Mouse (Mus musculus): ENCODE results near the gene Ctse. TPM values are rescaled to one million over a fixed set of nuclear protein-coding genes. Genes with fewer than 3 reads are reported as not detected.

Ctse gene
- total and polyA plus RNA-seq, 2 experiments from 2014 or later = 0.27 to 5.2 TPM

DNA sequence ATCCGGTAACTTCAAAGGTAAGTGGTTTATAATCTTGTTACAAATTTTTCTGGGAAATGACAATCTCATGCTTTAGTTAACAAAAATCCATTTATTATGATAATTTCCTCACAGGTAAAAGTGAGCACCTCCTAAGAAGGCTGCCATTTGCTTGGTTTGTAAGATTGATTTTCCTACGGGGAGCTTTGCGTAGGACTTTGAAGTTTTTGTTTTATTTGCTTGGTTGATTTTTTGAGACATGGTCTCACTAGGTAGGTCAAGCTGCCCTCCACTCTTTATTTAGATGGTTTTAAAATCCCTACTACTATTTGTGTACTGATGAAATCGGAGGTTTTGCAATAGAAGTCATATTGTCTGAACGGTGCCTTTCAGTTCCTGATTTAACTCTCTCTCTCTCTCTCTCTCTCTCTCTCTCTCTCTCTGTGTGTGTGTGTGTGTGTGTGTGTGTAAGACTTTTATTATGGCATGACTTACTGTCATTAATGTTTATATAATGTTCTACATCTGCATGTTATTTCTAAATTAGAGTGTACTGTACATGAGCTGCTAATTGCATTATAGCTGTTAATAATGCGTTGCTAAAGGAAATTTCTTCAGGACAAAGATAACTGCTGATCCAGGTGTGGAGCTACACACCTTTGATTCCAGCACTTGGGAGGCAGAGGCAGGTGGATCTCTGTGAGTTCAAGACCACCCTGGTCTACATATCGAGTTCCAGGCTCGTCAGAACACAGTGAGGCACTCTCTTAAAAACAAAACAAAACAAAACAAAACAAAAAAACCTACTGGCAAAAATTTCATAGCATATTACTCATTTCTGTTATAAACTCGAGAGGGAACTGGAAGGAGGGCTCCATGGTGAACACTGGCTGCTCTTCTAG is 675 bp downstream of the Ctse start:
- Histone ChIP-seq H3K9me3 (replicated peaks; ENCODE audit: control insufficient read depth, low read length) (no peaks in the 10 kb centered on the region), H3K36me3 (replicated peaks; ENCODE audit: control insufficient read depth, insufficient read depth, low read length) (no peaks in the 10 kb centered on the region), H3K4me2 (ENCODE audit: low read depth, low read length) (no peak overlapping the region), H3K27me3 (ENCODE audit: control insufficient read depth, insufficient read depth, low read length) (no peaks in the 10 kb centered on the region), H3K27ac (ENCODE audit: low read depth) (peak overlapping the region; percentile 41; the same call in 1 of the 2 replicates), H3K9ac (replicated peaks; ENCODE audit: low read depth, low read length) (no peak overlapping the region), H3K4me3 (ENCODE audit: low read depth, low read length) (peak overlapping the region; percentile 15; the same call in 1 of the 2 replicates), H3K4me1 (ENCODE audit: control insufficient read depth, insufficient read depth) (no peaks in the 10 kb centered on the region)
- DNase-seq (ENCODE audit: low spot score) = no peak
- no peak for TF ChIP-seq EP300 (IDR thresholded peaks at IDR 0.05; ENCODE audit: low read depth)
- 82% methylated on average over 9 of the region's 9 CpGs for WGBS
- ATAC-seq (ENCODE audit: insufficient read depth, low read depth) = no peak

DNA sequence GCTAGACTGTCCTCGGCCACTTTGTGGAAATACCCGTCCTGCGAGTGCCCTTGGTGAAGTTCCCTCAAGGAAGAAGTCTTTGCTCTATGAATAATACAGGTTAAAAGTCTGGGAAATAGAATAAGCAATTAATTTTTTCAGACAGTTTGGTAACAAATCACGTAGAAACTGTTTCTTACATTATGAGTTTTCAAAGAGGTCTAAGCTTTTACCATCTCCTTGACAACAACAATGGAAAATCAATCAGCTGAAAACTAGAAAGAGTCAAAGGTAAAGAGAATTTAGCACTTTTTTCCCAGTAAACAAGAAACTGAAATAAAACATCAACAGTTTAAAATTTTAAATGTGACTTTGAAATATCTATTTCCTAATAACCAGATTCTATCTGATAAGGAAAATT is 2.0 kb downstream of the Ctse start:
- ATAC-seq (ENCODE audit: insufficient read depth, low read depth) = no peak
- no peaks in the 10 kb centered on the region for H3K4me1 ChIP-seq (ENCODE audit: control insufficient read depth, insufficient read depth)
- WGBS = 88% methylated on average over 4 of the region's 4 CpGs
- H3K4me3 ChIP-seq (ENCODE audit: low read depth, low read length) = no peak overlapping the region
- H3K27ac ChIP-seq (ENCODE audit: low read depth) = no peak overlapping the region
- no peaks in the 10 kb centered on the region for H3K27me3 ChIP-seq (ENCODE audit: control insufficient read depth, insufficient read depth, low read length)
- H3K36me3 ChIP-seq (replicated peaks; ENCODE audit: control insufficient read depth, insufficient read depth, low read length) = no peaks in the 10 kb centered on the region
- H3K9ac ChIP-seq (replicated peaks; ENCODE audit: low read depth, low read length) = no peak overlapping the region
- DNase-seq (ENCODE audit: low spot score) = no peak
- no peak overlapping the region for H3K4me2 ChIP-seq (ENCODE audit: low read depth, low read length)
- TF ChIP-seq EP300 (IDR thresholded peaks at IDR 0.05; ENCODE audit: low read depth) (no peak), CTCF (IDR thresholded peaks at IDR 0.05; ENCODE audit: low read depth) (no peak)
- no peaks in the 10 kb centered on the region for H3K9me3 ChIP-seq (replicated peaks; ENCODE audit: control insufficient read depth, low read length)

DNA sequence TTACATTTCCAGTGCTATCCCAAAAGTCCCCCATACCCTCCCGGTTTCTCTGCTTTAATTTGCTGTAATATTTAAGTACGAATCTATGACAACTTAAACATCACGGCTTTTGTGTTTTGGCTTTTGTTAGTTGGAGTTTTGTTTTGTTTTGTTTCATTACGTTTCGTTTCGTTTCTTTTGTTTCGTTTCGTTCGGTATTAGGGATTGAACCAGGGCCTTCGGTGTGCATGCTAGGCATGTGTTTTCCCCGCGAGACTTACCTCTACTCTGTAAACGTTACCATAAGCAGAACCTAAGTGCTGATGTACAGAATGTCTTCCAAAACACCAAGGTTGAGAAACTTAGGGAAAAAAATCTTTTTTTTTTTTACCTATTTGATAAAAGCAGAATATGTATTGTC is 3.5 kb downstream of the Ctse start:
- 91% methylated on average over 13 of the region's 13 CpGs for WGBS
- H3K27me3 ChIP-seq (ENCODE audit: control insufficient read depth, insufficient read depth, low read length) = no peaks in the 10 kb centered on the region
- ATAC-seq (ENCODE audit: insufficient read depth, low read depth) (no peak), DNase-seq (ENCODE audit: low spot score) (no peak)
- no peaks in the 10 kb centered on the region for H3K9me3 ChIP-seq (replicated peaks; ENCODE audit: control insufficient read depth, low read length)
- no peak overlapping the region for H3K27ac ChIP-seq (ENCODE audit: low read depth)
- TF ChIP-seq EP300 (IDR thresholded peaks at IDR 0.05; ENCODE audit: low read depth) = no peak
- TF ChIP-seq CTCF (IDR thresholded peaks at IDR 0.05; ENCODE audit: low read depth) = no peak
- no peak overlapping the region for H3K4me3 ChIP-seq (ENCODE audit: low read depth, low read length)
- H3K9ac ChIP-seq (replicated peaks; ENCODE audit: low read depth, low read length) = no peak overlapping the region
- H3K4me1 ChIP-seq (ENCODE audit: control insufficient read depth, insufficient read depth) = no peaks in the 10 kb centered on the region
- H3K4me2 ChIP-seq (ENCODE audit: low read depth, low read length) = no peak overlapping the region
- H3K36me3 ChIP-seq (replicated peaks; ENCODE audit: control insufficient read depth, insufficient read depth, low read length) = no peaks in the 10 kb centered on the region

DNA sequence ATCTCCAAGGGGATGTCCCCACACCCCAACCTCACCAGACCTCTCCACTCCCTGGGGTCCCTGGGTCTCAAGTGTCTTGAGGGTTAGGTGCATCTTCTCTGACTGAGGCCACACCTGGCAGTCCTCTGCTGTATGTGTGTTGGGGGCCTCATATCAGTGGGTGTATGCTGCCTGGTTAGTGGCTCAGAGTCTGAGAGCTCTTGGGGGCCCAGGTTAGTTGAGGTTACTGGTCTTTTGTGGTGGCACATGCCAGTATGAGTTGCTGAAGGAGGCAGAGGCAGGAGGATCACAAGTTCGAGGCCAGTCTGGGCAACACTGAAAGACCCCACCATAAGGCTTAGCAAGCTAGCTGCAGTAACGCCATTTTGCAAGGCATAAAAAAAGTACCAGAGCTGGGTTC is 4.1 kb downstream of the Ctse start:
- no peak overlapping the region for H3K27ac ChIP-seq (ENCODE audit: low read depth)
- no peaks in the 10 kb centered on the region for H3K9me3 ChIP-seq (replicated peaks; ENCODE audit: control insufficient read depth, low read length)
- H3K4me3 ChIP-seq (ENCODE audit: low read depth, low read length) = no peak overlapping the region
- H3K27me3 ChIP-seq (ENCODE audit: control insufficient read depth, insufficient read depth, low read length) = no peaks in the 10 kb centered on the region
- WGBS = 91% methylated on average over 2 of the region's 2 CpGs
- H3K36me3 ChIP-seq (replicated peaks; ENCODE audit: control insufficient read depth, insufficient read depth, low read length) = no peaks in the 10 kb centered on the region
- H3K4me1 ChIP-seq (ENCODE audit: control insufficient read depth, insufficient read depth) = no peaks in the 10 kb centered on the region
- no peak overlapping the region for H3K4me2 ChIP-seq (ENCODE audit: low read depth, low read length)
- H3K9ac ChIP-seq (replicated peaks; ENCODE audit: low read depth, low read length) = no peak overlapping the region
- DNase-seq (ENCODE audit: low spot score) (no peak), ATAC-seq (ENCODE audit: insufficient read depth, low read depth) (no peak)
- TF ChIP-seq EP300 (IDR thresholded peaks at IDR 0.05; ENCODE audit: low read depth) = no peak
- TF ChIP-seq CTCF (IDR thresholded peaks at IDR 0.05; ENCODE audit: low read depth) = no peak

DNA sequence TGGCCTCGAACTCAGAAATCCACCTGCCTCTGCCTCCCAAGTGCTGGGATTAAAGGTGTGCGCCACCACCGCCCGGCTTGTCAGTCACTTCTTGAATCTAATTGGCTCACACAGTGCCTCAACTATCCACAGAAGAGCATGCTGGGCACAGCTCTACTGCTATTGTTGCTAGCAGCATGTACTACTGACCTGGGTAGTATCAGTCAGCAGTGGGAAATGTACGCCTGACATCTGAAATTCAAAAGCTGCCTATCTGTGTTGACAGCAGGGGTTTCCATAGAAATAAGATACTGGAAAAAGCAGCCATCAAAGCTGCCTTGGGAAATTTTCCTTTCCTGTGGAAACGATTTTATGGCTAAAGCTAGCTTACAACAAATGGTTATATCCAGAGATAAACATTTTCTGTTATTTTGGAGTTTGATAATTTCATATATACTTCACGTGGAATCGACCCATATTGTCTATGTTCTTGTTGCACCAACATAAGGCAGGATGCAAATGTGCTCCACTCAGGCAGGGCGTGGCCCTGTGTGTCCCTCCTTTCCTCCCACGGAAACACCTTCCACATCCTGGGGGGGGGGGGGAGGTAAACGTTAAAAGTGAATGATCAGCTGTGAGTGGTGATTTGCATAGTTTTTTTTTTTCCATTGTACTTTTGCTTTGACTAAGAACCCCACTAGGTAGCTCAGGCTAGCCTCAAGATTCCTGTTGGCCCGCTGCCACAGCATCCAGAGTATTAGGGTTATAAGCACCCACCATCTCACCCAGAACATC is 14.8 kb downstream of the Ctse start:
- H3K27me3 ChIP-seq (ENCODE audit: control insufficient read depth, insufficient read depth, low read length) = no peaks in the 10 kb centered on the region
- no peak overlapping the region for H3K27ac ChIP-seq (ENCODE audit: low read depth)
- WGBS = 62% methylated on average over 12 of the region's 12 CpGs
- DNase-seq (ENCODE audit: low spot score) (no peak), ATAC-seq (ENCODE audit: insufficient read depth, low read depth) (no peak)
- TF ChIP-seq CTCF (IDR thresholded peaks at IDR 0.05; ENCODE audit: low read depth) (no peak), EP300 (IDR thresholded peaks at IDR 0.05; ENCODE audit: low read depth) (no peak)
- no peak overlapping the region for H3K4me3 ChIP-seq (ENCODE audit: low read depth, low read length)
- no peaks in the 10 kb centered on the region for H3K9me3 ChIP-seq (replicated peaks; ENCODE audit: control insufficient read depth, low read length)
- H3K4me2 ChIP-seq (ENCODE audit: low read depth, low read length) = no peak overlapping the region
- H3K9ac ChIP-seq (replicated peaks; ENCODE audit: low read depth, low read length) = no peak overlapping the region
- H3K4me1 ChIP-seq (ENCODE audit: control insufficient read depth, insufficient read depth) = peaks cover 1% of the 10 kb centered on the region; the same call in 1 of the 2 replicates
- H3K36me3 ChIP-seq (replicated peaks; ENCODE audit: control insufficient read depth, insufficient read depth, low read length) = no peaks in the 10 kb centered on the region
